Mouse (Mus musculus): ENCODE data around the gene Scaf11.

GRCm38 (mm10) chr15:96480822-96481221 lies 20.2 kb upstream of the Scaf11 start:
- TF ChIP-seq CTCF (IDR thresholded peaks at IDR 0.05; ENCODE audit: low read depth) = no peak
- TF ChIP-seq EP300 (IDR thresholded peaks at IDR 0.05; ENCODE audit: low read depth) = no peak

Data from liver, embryonic 14.5 days (tissue).